Mouse (Mus musculus) brown adipose tissue, adult 24 weeks (tissue): Measurements from ENCODE around the gene Cfap20. TPM values are rescaled to one million over a fixed set of nuclear protein-coding genes. Genes with fewer than 3 reads are reported as not detected.
"Not testable (repeated sequence)": the region's sequence is repeated elsewhere in the genome, so short reads cannot be mapped to it uniquely, and the experiment has no call there.

ENCODE experiments used
- H3K27ac ChIP-seq: fragments of 200-500 bp; replicated peaks from 2 replicates; pipeline ENCODE4 v1.5.1; 2012; ENCODE audit warnings: low read depth, mild to moderate bottlenecking, low read length
- H3K4me1 ChIP-seq: fragments of 200-500 bp; 2 replicates; pipeline ENCODE4 v1.6.1; 2012; ENCODE audit warnings: low read length, mixed read lengths; ENCODE audit not compliant: control insufficient read depth, insufficient read depth, insufficient read length
- H3K4me3 ChIP-seq: fragments of 200-500 bp; 2 replicates; pipeline ENCODE4 v1.5.1; 2012; ENCODE audit warnings: low read depth, mild to moderate bottlenecking, low read length, moderate library complexity; ENCODE audit not compliant: insufficient read depth
- polyA plus RNA-seq: library from polyadenylated mRNA; stranded (reverse); fragments of >200 nt; gene quantifications from 2 replicates; pipeline ENCODE4 v1.2.4, GENCODE M21; 2012; ENCODE audit not compliant: missing spikeins, insufficient read depth, insufficient read length

The Cfap20 gene
- polyA plus RNA-seq, 1 experiment, result 22.0 TPM

DNA sequence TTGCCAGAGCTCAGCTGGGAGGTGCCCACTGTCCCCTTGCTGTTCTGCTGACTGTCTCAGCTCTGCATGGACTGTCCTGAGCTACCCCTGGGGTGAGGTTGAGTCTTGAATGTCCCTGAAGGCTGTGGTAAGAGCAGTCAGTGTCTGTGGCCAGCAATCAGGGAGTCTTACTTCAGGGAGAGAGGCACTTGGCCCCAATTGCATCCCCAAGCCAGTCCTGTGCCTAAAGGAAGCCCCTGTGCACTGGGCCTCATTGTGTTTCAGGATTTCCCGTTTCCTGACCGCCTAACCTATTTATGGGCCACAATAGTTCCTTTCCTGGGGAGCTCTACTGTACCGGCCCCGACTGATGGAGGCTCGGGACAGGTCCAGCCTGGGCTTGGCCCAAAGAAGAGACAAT is 42.1 kb downstream of the Cfap20 start:
- Histone ChIP-seq H3K27ac (peak overlapping the region; percentile 89), H3K4me3 (peak overlapping the region; percentile 9; the same call in 1 of the 2 replicates), H3K4me1 (peaks cover 55% of the 10 kb centered on the region)

GRCm38 (mm10) chr8:95391101-95391500 is 43.6 kb downstream of the Cfap20 start:
- no peak overlapping the region for H3K4me3 ChIP-seq
- H3K27ac ChIP-seq, result no peak overlapping the region
- H3K4me1 ChIP-seq, result peaks cover 45% of the 10 kb centered on the region

- no peak overlapping the region for H3K27ac ChIP-seq
- no peak overlapping the region for H3K4me3 ChIP-seq
- peaks cover 38% of the 10 kb centered on the region for H3K4me1 ChIP-seq
These were observed 44.4 kb downstream of the Cfap20 start for GRCm38 (mm10) chr8:95390312-95390711.

GRCm38 (mm10) chr8:95387936-95388335 is 46.7 kb downstream of the Cfap20 start:
- Histone ChIP-seq H3K4me1 (peaks cover 23% of the 10 kb centered on the region), H3K4me3 (no peak overlapping the region), H3K27ac (no peak overlapping the region)

DNA sequence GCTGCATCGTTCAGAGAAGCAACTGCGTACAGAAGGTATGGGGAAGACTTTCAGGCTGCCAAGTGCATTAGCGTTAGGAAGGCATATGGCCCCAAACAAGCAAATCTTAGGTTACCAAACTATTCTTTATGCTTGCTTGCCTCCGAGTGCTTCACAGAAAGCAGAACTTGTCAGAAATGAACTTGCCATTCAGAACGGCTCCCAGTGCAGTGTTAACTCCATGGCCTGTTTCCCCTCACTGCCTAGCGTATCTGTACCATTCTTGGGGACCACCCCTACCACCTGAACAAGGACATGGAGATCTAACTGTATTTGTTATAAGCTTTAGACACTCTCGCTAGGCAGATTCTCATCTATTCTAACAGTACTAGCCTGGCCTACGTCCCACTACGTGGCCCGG is 47.4 kb downstream of the Cfap20 start:
- H3K4me3 ChIP-seq, result no peak overlapping the region
- no peak overlapping the region for H3K27ac ChIP-seq
- H3K4me1 ChIP-seq, result peaks cover 18% of the 10 kb centered on the region

DNA sequence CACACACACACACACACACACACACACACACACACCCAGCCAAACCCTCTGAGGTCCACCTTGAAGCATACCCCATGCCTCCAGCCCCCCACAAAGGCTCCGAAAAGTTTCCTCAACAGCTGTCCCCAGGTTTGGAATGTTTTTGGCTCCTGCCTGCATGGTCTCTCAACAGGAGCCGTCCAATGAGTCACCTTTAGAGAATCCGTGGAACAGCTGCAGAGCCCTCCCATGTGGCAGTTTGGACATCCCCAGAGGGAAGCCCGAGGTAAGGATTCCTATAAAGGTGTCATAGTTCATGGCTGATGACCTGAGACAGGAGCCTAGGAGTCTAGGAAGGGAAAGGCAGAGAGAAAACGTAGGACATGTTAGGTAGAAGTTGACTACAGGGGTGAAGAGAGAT is 48.6 kb downstream of the Cfap20 start:
- Histone ChIP-seq H3K27ac (no peak overlapping the region), H3K4me3 (no peak overlapping the region)

DNA sequence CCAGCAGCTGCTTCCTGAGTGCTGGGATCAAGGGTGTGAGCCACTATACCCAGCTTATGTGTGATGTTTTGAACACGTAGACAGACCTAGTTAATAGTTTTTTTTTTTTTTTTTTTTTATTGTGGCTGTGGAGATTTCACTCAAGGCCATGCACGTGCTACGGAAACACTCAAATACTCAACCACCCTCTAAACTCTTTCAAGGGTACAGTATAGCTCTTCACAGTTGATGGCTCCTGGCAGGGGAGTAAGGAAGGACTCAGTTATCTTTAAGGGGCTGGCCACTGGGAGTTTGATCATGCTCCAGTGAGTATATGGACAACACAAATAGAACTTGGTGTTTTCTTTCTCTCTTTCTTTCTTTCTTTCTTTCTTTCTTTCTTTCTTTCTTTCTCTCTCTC is 50.2 kb downstream of the Cfap20 start:
- H3K27ac ChIP-seq, result no peak overlapping the region
- H3K4me1 ChIP-seq, result no peaks in the 10 kb centered on the region; the same call in 1 of the 2 replicates
- no peak overlapping the region for H3K4me3 ChIP-seq

More for the DNA sequence above, 48.6 kb downstream of the Cfap20 start:
- H3K4me1 ChIP-seq, result peaks cover 9% of the 10 kb centered on the region

GRCm38 (mm10) chr8:95381595-95381994 is 53.1 kb downstream of the Cfap20 start:
- Histone ChIP-seq H3K27ac (peak overlapping the region; percentile 71), H3K4me1 (peaks cover 15% of the 10 kb centered on the region), H3K4me3 (no peak overlapping the region)

- Histone ChIP-seq H3K27ac (peak overlapping the region; percentile 71), H3K4me1 (peaks cover 17% of the 10 kb centered on the region), H3K4me3 (no peak overlapping the region)
These were observed 53.7 kb downstream of the Cfap20 start for GRCm38 (mm10) chr8:95380953-95381352.

DNA sequence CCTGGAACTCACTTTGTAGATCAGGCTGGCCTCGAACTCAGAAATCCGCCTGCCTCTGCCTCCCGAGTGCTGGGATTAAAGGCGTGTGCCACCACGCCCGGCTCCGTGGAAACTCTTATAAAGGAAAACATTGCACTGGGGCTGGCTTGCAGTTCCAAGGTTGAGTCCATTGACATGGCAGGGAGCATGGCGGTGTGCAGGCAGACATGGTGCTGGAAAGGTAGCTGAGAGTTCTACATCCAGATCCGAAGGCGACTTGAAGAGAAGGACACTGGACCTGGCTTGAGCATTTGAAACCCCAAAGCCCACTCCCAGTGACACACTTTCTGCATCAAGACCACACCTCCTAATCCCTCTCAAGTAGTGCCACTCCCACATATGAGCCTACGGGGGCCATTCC is 55.7 kb downstream of the Cfap20 start:
- H3K4me3 ChIP-seq, H3K27ac ChIP-seq: not testable (repeated sequence)
- peaks cover 24% of the 10 kb centered on the region for H3K4me1 ChIP-seq

DNA sequence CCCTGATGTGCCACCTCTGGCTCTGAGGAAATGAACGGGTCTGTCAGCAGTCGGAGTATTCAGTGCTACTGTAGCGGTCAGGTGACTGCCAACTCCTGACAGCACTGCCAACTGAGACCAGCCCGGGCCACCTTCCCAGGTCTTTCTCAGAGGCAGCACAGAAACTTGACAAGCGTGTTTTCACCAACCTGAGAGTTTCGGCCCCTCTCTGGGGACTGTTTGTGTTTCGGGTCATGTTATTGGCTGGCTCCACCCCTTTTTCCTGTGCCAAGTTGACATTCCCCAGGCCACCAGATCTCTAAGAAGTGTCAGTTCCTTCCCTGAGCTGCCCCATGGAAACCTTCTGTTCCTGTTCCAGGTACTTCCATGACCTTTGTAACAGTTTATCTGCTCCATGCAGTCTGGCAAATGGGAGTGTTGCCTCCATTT is 56.8 kb downstream of the Cfap20 start:
- Histone ChIP-seq H3K27ac (peak overlapping the region; percentile 73), H3K4me3 (no peak overlapping the region), H3K4me1 (peaks cover 32% of the 10 kb centered on the region)

- peaks cover 32% of the 10 kb centered on the region for H3K4me1 ChIP-seq
- no peak overlapping the region for H3K27ac ChIP-seq
These were observed 57.6 kb downstream of the Cfap20 start for GRCm38 (mm10) chr8:95377101-95377500.

GRCm38 (mm10) chr8:95376309-95376999 is 58.2 kb downstream of the Cfap20 start:
- Histone ChIP-seq H3K4me3 (no peak overlapping the region), H3K4me1 (peaks cover 32% of the 10 kb centered on the region), H3K27ac (no peak overlapping the region)

More at GRCm38 (mm10) chr8:95377101-95377500, 57.6 kb downstream of the Cfap20 start:
- no peak overlapping the region for H3K4me3 ChIP-seq

- Histone ChIP-seq H3K27ac (no peak overlapping the region), H3K4me1 (peaks cover 32% of the 10 kb centered on the region)
These were observed 59.2 kb downstream of the Cfap20 start for GRCm38 (mm10) chr8:95375374-95375930.

GRCm38 (mm10) chr8:95374429-95374828 is 60.2 kb downstream of the Cfap20 start:
- H3K27ac ChIP-seq, result peak overlapping the region; percentile 59; the same call in 1 of the 2 replicates
- no peak overlapping the region for H3K4me3 ChIP-seq
- H3K4me1 ChIP-seq, result peaks cover 32% of the 10 kb centered on the region

More at GRCm38 (mm10) chr8:95375374-95375930, 59.2 kb downstream of the Cfap20 start:
- no peak overlapping the region for H3K4me3 ChIP-seq
